Mouse (Mus musculus): ENCODE measurements around the gene Trpm6.

DNA sequence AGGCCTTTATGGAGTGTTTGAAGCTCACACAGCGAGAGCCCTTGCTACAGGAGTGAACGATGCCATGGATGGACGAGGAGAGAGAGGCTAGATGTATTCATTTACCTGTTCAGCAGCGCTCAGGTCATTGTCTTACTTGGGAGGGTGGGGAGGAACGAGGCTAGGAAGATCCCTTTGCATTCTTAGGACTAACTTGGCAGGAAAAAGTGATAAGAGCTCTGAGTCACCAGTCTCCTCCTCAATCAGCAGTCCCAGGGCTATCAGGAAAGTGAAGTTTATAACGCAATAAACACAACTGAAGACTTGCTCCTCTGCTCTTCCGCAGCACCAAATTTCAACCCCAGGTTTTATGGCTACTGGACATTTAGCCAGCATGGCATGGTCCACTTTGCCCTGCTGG lies 19.5 kb upstream of the Trpm6 start:
- no peak for TF ChIP-seq CTCF (conservative IDR thresholded peaks at IDR 0.05; ENCODE audit: insufficient read depth, insufficient read length, low read depth, low read length)
- no peak for TF ChIP-seq POLR2A (IDR thresholded peaks at IDR 0.05; ENCODE audit: low read depth, low read length)
